Mouse (Mus musculus): ENCODE results near the gene Shf.
A peak's percentile ranks its signal among the peaks of the same experiment; 100 is the strongest.
"Not testable (repeated sequence)": the region's sequence is repeated elsewhere in the genome, so short reads cannot be mapped to it uniquely, and the experiment has no call there.

The Shf gene

GRCm38 (mm10) chr2:122348531-122349131, 20.3 kb downstream of the Shf start:
- peak; percentile 91 for DNase-seq (ENCODE audit: low read depth, low spot score)

DNA sequence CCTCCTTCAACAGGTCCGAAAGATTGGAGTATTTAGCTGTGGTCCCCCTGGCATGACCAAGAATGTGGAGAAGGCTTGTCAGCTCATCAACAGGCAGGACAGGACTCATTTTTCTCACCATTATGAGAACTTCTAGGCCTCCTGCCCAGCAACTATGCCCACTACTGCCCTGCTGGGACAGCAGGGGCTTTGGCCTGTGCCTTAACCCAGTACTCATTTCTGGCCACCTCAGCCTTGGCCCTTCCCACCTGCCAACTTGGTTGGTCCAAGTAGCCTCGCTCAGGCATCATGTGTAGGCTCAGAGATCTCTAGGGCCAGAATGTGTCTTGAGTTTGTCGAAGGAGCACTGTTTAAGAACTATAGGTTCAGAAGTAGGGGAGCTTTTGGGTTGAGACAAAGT, 21.7 kb downstream of the Shf start:
- no peak for DNase-seq (ENCODE audit: low read depth, low spot score)

GRCm38 (mm10) chr2:122346164-122346563, 22.8 kb downstream of the Shf start:
- DNase-seq (ENCODE audit: low read depth, low spot score), result not testable (repeated sequence)

DNA sequence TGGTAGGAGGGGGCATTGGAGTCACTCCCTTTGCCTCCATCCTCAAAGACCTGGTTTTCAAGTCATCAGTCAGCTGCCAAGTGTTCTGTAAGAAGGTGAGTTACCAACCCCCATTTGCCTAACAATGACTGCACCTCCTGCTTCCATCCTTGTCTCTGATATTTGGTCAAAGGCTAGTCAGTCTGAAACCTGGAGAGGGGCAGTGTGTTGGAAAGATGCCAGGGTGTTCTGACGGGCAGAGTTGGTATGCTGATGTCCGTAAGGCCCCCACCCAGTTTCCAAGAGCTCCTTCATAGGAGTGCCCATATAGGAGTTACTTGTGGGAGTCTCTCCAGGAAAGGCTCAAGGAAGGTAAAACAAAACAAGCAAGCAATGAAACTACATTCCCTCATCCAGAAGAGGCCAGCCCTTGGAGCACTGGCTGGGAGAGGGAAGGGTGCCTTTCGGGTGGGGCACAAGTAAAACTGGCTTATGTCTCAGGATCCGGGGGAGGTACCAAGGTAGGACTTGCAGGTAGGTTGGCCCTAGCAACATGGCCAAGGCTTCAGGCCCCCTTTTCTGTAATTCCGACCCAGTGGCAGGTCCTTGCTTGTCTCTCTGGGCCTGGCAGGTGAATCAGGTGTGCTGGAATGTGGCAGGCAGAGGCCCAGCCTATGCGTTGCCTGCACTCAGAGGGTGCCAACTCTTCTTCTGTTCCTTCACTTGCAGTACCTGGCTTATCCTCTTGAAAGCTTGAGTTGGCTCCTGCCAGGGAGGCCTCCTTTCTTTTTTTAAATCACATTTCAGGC, 23.7 kb downstream of the Shf start:
- DNase-seq (ENCODE audit: low read depth, low spot score), result no peak

DNA sequence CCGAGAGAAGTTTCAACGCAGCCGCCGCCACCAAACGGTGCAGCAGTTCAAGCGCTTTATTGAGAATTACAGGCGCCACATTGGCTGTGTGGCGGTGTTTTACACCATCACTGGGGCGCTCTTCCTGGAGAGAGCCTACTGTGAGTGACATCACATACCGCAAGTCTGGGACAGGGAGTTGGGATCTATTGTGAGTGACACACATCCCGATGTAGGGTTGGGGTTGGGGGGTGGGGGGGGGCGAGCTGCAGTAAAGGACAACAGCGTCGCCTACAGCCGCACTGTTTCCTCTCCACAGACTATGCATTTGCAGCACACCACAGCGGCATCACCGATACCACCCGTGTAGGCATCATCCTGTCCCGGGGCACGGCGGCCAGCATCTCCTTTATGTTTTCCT, 31.7 kb downstream of the Shf start:
- no peak for DNase-seq (ENCODE audit: low read depth, low spot score)

GRCm38 (mm10) chr2:122334170-122334569, 34.8 kb downstream of the Shf start:
- no peak for DNase-seq (ENCODE audit: low read depth, low spot score)

DNA sequence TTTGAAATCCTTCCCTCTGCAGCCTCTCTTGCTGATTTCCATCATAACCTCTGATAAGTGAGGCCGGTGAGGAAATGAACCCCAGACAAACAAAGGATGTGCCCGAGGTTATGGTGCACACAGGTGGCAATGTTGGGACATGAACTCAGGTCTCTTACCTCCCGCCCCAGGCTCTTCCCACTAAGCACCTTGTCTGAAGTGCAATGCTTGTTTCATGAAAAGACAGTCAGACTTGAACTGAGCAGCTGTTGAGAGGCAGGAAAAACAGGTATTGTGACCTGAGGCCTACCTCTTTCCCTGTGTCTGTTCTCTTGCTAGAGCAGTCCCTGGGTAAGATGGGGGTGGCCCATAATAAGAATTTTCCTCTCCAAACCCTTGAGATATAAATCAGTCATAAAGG, 36.7 kb downstream of the Shf start:
- no peak for DNase-seq (ENCODE audit: low read depth, low spot score)

GRCm38 (mm10) chr2:122330317-122330716, 38.6 kb downstream of the Shf start:
- not testable (repeated sequence) for DNase-seq (ENCODE audit: low read depth, low spot score)

- DNase-seq (ENCODE audit: low read depth, low spot score), result no peak
These were observed 41.0 kb downstream of the Shf start for GRCm38 (mm10) chr2:122327986-122328385.

- DNase-seq (ENCODE audit: low read depth, low spot score), result no peak
These were observed 43.6 kb downstream of the Shf start for GRCm38 (mm10) chr2:122325361-122325760.

DNA sequence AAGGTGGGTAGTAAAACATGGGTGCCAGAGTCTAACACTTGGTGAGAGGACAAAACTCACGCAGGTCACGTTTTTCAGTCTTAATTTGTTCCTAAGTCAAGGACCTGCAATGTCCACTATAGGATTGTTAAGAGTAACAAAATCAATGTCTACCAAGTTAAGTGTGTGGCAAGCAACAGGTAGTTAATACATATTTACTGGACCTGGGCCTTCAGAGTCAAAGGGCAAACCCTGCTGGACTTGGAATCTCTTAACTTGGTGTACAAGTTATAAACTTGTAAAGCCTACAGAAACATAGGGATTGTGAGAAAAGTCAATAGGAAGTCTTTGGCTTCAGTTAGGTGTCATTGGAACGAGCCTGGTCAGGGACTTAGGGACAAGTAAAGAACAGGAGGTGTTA, 44.4 kb downstream of the Shf start:
- DNase-seq (ENCODE audit: low read depth, low spot score), result no peak

- DNase-seq (ENCODE audit: low read depth, low spot score), result no peak
These were observed 45.0 kb downstream of the Shf start for GRCm38 (mm10) chr2:122323960-122324359.

DNA sequence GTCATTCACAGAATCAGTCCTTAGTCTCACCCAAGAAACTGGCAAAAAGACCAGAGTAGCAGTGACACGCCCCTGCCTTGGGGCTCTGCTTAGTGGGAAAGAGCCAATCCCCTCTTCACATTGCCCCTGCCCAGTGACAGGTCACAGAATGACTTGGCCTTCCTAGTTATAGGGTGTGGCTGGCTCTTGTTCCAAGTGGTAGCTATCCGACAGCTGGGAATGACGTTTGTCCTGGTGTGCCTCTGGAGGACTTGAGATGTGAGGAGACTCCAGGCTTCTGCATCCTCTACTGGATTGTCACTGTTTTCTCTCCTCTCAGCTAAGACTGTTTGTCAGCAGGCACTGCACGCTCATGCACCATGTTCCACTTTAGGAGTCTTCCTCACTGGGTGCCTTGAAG, 51.6 kb downstream of the Shf start:
- DNase-seq (ENCODE audit: low read depth, low spot score), result no peak

DNA sequence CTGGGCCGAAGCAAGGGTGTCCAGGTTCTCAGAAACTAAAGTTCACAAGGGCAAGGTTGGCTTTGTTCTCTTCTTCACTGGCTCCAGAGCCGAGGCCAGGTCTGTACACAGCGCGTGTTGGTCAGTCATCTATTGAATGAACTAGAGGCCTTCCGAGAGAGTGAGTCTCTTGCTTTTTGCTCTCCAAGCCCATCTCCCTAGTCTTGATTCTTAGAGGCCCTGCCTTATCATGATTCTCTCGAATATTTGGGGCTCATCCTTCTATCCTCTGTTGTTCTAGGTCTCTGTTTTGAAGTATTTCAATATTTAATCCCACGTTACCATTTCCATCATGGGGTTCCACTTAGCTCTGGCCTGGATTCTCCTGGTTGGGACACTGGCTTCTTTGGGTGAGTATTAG, 53.6 kb downstream of the Shf start, which contains the start of gene Duox1:
Gene Duox1 (plus strand): TSS at position 301 of the 400 bp plus-strand sequence.
- no peak for DNase-seq (ENCODE audit: low read depth, low spot score)

- no peak for DNase-seq (ENCODE audit: low read depth, low spot score)
These were observed 55.4 kb downstream of the Shf start, which contains the start of gene Duoxa1 for GRCm38 (mm10) chr2:122313536-122313935. Duoxa1 (minus strand) TSS chr2:122313730.

- peak; percentile 45 for DNase-seq (ENCODE audit: low read depth, low spot score)
These were observed 56.1 kb downstream of the Shf start for GRCm38 (mm10) chr2:122312722-122313417.

- no peak for DNase-seq (ENCODE audit: low read depth, low spot score)
These were observed 57.4 kb downstream of the Shf start for GRCm38 (mm10) chr2:122311561-122311960.

GRCm38 (mm10) chr2:122309647-122310046, 59.3 kb downstream of the Shf start:
- DNase-seq (ENCODE audit: low read depth, low spot score), result no peak

GRCm38 (mm10) chr2:122306184-122306583, 62.8 kb downstream of the Shf start:
- DNase-seq (ENCODE audit: low read depth, low spot score), result no peak

DNA sequence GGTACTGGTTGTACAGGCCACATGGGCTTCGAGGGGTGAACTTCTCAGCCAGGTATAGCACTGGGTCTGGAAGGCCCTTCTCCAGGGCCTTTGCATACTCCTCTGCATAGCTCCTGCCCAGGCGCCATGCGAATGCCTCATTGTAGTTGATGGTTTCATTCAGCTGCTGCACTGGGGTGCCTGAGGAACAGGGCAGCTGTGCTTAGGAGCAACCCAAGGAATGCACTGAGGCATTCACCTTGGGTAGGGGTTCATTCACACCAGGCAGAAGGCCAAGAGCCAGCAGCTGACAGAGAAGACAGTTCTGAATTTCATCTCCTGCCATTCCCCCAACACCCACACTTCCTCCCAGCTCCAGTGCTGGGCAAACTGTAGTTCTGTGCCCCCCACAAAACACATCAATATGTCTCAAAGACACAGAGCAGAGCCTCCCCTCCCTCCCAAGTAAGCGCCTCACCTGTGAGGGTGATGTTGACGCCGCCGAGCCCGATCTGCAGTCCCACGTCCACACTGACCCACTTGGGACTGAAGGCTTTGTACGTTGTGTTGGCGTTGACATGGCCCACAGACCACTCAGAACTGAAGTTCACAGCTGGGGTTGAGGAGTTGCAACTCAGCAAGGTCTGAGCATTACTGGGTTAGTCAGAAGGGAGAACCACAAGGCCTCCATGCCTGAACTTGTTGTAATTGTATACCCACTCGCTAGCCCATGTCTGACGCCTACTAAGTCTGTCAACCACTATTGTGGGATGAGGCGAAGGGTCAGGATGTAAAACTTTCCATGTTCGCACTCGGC, 63.7 kb downstream of the Shf start:
- no peak for DNase-seq (ENCODE audit: low read depth, low spot score)

GRCm38 (mm10) chr2:122304544-122304943, 64.4 kb downstream of the Shf start:
- no peak for DNase-seq (ENCODE audit: low read depth, low spot score)
